Mouse (Mus musculus): ENCODE data around the gene Olfr1153.

DNA sequence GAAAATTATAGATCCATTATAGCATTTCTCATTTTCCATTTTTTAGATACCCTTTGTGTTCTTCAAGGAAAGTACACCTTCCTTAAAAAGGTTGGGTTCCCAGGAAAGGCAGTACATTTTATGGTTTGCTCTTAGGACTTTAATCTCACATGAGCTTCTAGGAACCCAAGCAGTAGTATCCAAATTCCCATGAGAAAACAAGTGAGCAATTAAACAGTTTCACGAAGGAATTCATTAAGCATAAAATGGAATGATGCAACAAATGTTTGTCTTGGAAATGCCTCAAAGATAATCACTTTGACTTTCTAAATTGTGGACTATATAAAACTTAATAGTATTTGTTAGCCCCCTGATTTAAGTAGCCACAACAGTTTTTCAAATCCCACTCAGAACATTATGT, 10.3 kb downstream of the Olfr1153 start, which contains the start of gene Olfr1154:
- TF ChIP-seq POLR2A (IDR thresholded peaks at IDR 0.05; ENCODE audit: borderline replicate concordance, extremely low read depth, low read depth, low read length) (no peak), CTCF (IDR thresholded peaks at IDR 0.05; ENCODE audit: insufficient read depth, low read length) (no peak)

Measured in lung, adult 2 months (tissue).